Mouse (Mus musculus): ENCODE data around the gene Nkx2-1.

Gene Nkx2-1

DNA sequence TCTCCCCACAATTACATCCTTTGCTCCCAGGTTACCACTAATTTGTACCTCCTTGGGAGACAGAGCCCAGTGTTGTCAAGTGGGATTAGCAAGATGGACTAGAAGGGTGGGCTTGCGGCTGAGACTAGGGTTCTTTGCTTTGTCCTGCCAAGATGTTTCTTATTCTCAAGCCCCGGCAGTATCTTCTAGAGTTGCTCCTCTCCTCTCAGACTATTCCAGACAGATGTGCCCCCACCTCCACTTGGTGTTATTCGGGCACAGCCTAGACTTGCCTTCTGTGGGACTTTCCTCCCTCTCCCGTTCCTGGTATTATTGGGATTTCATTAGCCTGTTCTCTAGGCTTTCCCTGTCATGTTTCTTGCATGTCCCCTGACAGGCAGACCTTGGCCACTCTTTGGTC is 14.5 kb downstream of the Nkx2-1 start:
- DNase-seq (ENCODE audit: low read depth, low spot score) = no peak

DNA sequence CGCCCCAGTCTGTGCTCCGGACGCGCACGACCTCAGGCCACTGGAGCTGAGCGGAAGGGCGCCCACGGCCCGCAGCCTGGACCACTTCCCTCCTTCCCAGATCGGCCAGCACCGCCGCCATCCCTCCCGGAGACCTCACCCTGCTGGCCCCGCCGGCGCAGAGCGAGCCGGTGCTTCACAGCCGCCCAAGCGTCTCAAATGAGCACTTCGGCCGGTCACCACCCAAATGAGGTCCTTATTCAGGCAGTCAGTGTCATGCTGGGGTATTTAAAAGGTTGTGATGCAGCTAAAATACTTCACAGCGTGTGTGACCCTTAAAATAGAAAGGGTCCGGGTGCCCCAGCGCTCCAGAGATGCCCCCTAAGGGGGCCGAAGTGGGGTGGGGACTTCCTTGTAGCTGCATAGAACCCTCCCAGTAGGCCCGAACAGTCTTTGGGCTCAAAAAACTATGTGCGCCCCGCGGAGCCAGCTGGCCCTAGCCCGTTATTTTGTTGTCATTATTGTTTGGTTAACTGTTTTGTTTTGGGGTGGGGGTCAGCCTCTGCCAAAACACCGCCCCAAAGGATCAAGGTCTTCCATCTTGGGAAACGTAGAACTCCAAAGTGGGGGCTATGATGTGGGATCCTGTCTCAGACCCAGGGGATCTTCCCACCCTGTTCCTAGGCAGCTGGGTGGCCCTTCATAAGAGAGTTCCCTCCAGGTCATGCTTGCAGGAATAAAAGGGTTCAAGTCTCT is 15.4 kb downstream of the Nkx2-1 start:
- DNase-seq (ENCODE audit: low read depth, low spot score) = peak; percentile 65

DNA sequence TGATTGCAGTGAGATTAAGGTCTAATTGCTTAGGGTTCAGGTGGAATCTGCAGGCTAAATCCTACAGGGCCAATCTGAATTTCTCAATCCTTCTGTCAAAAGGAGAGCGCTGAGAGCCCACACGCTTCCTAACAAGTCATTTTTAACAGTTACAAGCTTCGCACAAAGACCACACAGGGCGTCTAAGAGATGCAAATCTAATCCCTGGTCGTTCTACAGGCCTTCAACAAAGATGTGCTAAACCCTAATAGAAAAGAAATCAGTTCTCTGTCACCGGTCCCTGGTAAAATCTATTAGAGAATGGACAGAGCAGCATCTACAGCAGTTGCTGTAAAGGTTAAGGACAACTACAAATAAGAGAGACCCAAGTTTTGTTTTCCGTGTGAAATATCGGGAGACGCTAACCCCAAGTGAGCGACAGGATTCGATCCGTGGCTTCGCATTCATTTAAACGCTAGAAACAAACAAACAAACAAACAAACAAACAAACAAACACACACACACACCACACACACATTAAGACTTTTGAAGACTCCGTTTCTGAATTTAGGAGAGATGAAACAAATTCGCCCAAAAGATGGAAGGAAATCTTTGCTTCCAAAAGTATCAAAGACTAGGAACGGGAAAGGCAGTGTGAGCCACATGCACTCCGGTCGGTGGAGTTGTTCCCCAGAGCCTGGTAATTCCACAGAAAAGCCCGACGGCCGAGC is 16.2 kb downstream of the Nkx2-1 start:
- DNase-seq (ENCODE audit: low read depth, low spot score) = peak; percentile 87

- peak; percentile 11 for DNase-seq (ENCODE audit: low read depth, low spot score)
Observed at GRCm38 (mm10) chr12:56519738-56520191, 16.9 kb downstream of the Nkx2-1 start.

DNA sequence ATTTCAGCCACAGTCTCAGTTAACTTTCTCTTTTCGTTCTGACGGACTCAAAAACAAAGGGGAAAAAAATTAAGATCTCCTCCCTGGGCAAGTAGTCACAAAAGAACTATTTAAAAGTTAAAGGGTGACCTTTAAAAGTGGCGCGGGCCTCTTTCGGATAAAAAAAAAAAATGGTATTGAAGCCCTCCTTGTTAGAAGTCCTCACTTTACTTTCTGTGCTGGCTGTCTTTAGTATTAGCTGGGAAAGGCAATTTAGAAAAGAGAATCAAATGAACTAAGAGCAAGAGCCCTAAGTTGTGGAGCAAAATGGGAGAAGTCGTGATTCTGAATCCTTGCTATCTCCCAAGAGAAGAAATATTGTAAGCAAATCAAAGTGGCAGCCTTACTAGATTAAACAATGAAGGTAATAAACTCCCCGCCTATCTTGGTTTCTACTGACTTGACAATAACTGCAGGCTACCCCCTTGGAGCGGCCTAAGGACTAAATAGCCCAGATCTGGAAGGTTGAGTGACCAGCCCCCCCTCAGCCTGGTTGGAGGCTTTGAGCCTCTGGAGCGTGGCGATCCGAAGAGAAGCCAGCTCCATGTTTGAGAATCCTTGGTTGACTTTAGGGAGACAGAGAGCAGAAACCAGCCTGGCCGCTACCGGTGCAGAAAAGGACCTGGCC is 17.5 kb downstream of the Nkx2-1 start:
- DNase-seq (ENCODE audit: low read depth, low spot score) = no peak

DNA sequence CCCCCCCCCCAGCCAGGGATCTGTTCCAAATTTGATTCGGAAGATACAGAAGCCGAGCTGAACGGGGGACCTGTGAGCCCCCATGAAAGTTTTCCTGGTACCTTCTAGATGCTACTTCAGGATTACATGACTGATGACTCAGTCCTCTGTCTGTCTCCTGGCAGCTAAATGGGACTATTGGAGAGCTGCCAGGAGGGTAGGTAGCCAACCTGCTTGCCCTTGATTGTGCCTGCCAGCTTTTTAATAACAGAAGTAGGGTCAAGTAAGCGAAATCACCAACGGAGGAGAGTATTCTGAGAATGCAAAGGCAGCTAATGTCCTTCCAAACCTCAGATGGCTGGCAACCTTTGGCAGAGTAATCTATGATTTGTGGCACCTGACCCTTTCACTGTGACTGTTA is 18.5 kb downstream of the Nkx2-1 start:
- DNase-seq (ENCODE audit: low read depth, low spot score) = no peak

DNA sequence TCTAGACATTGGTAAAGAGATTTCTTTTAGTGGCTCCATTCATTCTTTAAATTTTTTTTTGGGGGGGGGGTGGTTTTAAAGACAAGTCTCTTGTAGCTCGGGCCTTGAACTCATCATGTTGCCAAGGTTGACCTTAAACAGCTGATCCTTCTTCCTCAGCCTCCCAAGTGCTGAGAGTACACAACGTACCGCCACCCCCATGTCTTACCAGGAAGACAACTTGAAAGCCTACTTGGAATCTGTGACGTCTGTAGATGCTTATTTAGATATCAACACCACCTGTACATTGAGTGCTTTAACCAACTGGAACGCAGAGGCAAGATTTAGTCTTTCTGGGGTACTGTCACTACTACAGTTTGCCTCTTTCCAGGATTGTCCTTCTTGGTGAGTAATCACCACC is 21.9 kb downstream of the Nkx2-1 start:
- DNase-seq (ENCODE audit: low read depth, low spot score) = no peak

- no peak for DNase-seq (ENCODE audit: low read depth, low spot score)
Observed at GRCm38 (mm10) chr12:56508413-56508812, 28.3 kb downstream of the Nkx2-1 start.

- no peak for DNase-seq (ENCODE audit: low read depth, low spot score)
Observed at GRCm38 (mm10) chr12:56487046-56487445, 49.7 kb downstream of the Nkx2-1 start.

DNA sequence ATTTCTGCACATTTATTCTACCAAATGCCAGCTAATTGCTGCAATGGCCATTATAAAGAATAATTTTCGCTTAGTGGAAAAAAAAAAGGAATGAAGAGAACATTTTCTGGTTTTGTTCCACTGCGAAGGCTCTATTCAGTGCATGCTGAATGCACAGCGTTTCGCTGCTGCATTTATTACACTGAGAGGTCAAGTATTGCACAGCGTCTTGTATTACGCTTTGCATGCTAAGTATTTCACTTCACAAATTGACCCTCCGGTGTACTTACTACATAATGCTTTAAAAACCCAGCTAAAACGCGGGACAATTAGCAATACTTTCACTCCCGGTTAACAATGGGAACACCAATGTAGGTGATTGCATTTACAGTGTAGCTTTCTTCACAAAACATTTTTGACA is 54.1 kb downstream of the Nkx2-1 start:
- DNase-seq (ENCODE audit: low read depth, low spot score) = no peak

All from R1 (cell line).